Mouse (Mus musculus): ENCODE measurements at regions not wholly inside any gene's neighbourhood (a gene's known extent, or its start where the extent isn't known, plus 50 kb on each side); places are given as distances from the start of the nearest gene placed in this dataset.

DNA sequence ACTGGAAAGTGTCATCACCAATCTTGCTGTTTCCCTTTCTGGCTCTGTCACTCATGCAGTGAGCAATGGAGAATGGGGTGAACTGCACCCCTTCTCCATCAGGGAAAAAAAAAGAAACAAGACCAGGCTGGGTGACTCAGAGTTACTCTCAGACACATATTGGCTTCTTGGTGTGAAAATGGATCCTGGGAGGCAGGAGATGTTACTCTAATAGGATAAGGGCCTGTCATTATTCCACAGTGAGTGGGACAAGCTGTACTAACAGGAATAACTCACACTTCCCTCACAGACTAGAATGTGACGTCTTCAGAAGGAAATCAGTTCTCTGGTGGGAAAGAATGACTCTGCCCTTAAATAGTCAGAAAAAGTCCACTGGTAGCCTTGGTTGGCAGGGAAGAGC is 181.4 kb upstream of the Nlrp1b start:
- no peak overlapping the region for H3K27ac ChIP-seq (replicated peaks)
- H3K4me3 ChIP-seq (replicated peaks), result no peak overlapping the region
- H3K4me1 ChIP-seq, result no peaks in the 10 kb centered on the region
- 80% methylated on average over 1 of the region's 1 CpGs for whole genome bisulfite sequencing
- H3K9me3 ChIP-seq (replicated peaks), result no peaks in the 10 kb centered on the region
- no peaks in the 10 kb centered on the region for H3K36me3 ChIP-seq
- H3K9ac ChIP-seq, result no peak overlapping the region
- ATAC-seq (ENCODE audit: insufficient number of reproducible peaks, low FRiP score, low TSS enrichment, low read depth), result no peak
- H3K27me3 ChIP-seq, result no peaks in the 10 kb centered on the region
- H3K4me2 ChIP-seq (replicated peaks), result no peak overlapping the region

DNA sequence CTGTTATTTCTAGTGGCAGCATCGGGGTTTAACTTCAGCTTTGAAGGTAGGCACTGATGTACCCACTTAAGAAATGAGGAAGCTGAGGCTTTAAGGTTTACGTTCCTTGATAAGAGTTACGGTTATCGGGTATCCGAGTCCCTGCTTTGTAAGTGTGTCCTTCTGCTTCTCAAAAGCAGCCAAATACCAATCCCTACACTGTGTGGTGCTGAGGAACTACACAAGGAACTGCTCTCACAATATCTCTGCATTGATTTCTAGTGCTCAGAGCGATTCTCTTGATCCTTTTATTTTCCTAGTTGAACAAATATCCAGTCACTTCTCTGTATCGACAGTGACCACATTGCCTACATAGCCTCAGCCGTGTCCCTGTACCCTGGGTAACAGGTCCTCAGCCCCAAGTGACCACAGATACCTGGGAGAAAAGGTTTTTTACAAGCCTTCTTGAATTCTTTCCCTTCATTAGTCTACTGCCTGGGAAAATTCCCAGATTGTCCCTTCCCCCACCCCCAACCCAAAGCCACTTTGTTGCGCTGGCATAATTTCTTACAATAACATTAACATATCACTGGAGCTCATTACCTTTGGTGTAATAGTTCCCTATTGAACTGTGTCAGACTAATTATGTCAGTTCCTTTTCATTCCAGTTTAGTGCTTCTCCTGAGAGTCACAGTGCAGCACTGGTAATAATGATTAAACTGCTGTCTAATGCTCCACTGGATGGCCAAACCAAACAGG is 184.0 kb upstream of the Nlrp1b start:
- Histone ChIP-seq H3K27me3 (no peaks in the 10 kb centered on the region), H3K4me2 (replicated peaks) (no peak overlapping the region), H3K4me3 (replicated peaks) (no peak overlapping the region), H3K36me3 (no peaks in the 10 kb centered on the region), H3K9ac (no peak overlapping the region), H3K9me3 (replicated peaks) (no peaks in the 10 kb centered on the region), H3K27ac (replicated peaks) (no peak overlapping the region), H3K4me1 (no peaks in the 10 kb centered on the region)
- 85% methylated on average over 9 of the region's 9 CpGs for WGBS
- no peak for ATAC-seq (ENCODE audit: insufficient number of reproducible peaks, low FRiP score, low TSS enrichment, low read depth)

DNA sequence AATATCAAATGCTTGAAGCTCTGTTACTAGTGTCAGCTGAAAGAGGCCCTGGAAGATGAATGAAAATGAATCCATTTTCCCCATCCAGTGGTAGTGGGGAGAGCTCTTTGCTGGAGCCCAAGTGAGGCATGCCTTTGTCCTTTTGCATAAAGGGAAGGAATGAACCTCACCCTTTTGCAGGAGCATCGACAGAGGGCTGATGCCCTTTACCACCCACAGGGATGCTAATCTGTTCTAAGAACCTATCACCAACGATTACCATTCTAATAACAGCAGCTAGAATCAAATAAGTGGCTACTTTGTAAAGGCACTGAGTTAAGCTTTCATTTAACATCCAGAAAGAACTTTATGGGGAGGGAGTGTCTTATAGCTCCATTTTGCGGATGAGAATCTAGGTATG is 184.9 kb upstream of the Nlrp1b start:
- Histone ChIP-seq H3K4me2 (replicated peaks) (no peak overlapping the region), H3K27me3 (no peaks in the 10 kb centered on the region), H3K36me3 (no peaks in the 10 kb centered on the region), H3K4me1 (no peaks in the 10 kb centered on the region), H3K9me3 (replicated peaks) (no peaks in the 10 kb centered on the region), H3K4me3 (replicated peaks) (no peak overlapping the region), H3K9ac (no peak overlapping the region), H3K27ac (replicated peaks) (no peak overlapping the region)
- no peak for ATAC-seq (ENCODE audit: insufficient number of reproducible peaks, low FRiP score, low TSS enrichment, low read depth)
- 50% methylated on average over 3 of the region's 3 CpGs for WGBS

DNA sequence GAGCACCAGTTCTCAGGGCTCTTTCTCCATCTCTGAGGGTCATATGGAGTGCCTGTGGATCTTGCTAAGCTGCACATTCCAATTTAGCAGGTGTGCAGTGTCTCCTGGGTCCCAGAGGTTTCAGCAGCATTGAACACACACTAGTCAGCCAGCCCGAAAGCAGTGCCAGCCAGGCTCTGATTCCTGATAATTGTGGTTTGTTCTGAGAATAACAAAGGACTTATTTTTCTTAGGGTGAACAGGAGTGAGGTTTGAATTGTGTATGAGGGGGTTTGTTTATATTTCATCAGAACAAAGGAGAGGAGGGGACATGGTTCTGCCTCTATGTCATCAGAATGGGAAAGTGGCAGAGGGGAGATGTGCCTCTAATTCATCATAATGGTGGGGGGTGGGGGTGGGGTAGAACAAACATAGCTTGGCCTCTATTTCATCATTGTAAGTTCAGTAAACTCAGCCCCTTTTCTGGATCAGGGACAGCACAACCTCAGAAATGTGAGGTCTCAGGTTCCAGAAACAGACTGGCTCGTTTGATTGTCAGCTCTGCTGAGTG is 191.8 kb upstream of the Nlrp1b start:
- ATAC-seq (ENCODE audit: insufficient number of reproducible peaks, low FRiP score, low TSS enrichment, low read depth), result no peak

DNA sequence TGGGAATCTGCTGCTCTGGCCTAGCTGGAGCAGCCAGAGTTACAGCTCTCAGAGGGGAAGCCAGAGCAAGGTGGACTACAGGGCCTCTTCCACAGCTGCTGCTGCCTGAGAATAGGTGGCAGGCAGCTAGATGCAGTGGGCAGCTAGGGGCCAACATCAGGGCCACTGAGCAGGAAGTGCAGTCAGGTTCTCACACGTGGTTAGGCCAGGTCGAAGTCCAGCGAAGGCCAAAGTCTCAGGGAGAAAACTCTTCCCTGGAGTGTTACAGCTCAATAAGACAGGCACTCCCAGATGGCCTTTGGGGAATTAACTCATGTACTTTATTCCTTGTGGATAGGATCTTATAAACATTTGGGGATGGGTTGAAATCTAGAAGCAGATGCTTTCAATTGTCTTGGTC is 192.7 kb upstream of the Nlrp1b start:
- 81% methylated on average over 3 of the region's 3 CpGs for WGBS
- Histone ChIP-seq H3K27ac (replicated peaks) (no peak overlapping the region), H3K4me1 (no peaks in the 10 kb centered on the region), H3K9me3 (replicated peaks) (no peaks in the 10 kb centered on the region), H3K9ac (no peak overlapping the region), H3K27me3 (no peaks in the 10 kb centered on the region), H3K36me3 (no peaks in the 10 kb centered on the region), H3K4me3 (replicated peaks) (no peak overlapping the region), H3K4me2 (replicated peaks) (no peak overlapping the region)
- no peak for ATAC-seq (ENCODE audit: insufficient number of reproducible peaks, low FRiP score, low TSS enrichment, low read depth)

More for the DNA sequence above, 191.8 kb upstream of the Nlrp1b start:
- Histone ChIP-seq H3K4me1 (no peaks in the 10 kb centered on the region), H3K4me2 (replicated peaks) (no peak overlapping the region), H3K9ac (no peak overlapping the region), H3K4me3 (replicated peaks) (no peak overlapping the region), H3K9me3 (replicated peaks) (no peaks in the 10 kb centered on the region), H3K27me3 (no peaks in the 10 kb centered on the region), H3K36me3 (no peaks in the 10 kb centered on the region), H3K27ac (replicated peaks) (no peak overlapping the region)
- WGBS, result 38% methylated on average over 2 of the region's 2 CpGs

DNA sequence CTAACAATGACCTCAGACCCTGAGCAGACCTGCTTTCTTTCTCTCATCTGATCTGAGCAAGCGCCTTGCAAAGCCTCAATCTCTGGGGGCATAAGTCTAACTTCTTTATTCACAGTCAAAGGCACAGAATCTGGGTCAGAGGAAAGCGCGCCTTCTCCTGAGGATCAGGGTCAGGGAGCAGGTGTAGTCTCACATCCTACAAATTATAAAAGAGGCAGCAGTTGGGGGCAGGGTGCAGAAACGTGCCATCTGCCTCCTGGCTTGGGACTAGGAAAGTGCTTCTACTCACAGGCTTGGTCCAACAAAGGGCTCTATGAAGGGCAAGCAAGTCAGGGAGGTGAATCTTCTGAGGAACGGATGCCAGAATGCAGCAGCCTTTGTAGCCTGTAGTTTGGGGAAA is 194.3 kb upstream of the Nlrp1b start:
- no peak overlapping the region for H3K27ac ChIP-seq (replicated peaks)
- no peaks in the 10 kb centered on the region for H3K36me3 ChIP-seq
- no peaks in the 10 kb centered on the region for H3K9me3 ChIP-seq (replicated peaks)
- no peak for ATAC-seq (ENCODE audit: insufficient number of reproducible peaks, low FRiP score, low TSS enrichment, low read depth)
- 86% methylated on average over 5 of the region's 5 CpGs for whole genome bisulfite sequencing
- H3K4me3 ChIP-seq (replicated peaks), result no peak overlapping the region
- H3K27me3 ChIP-seq, result no peaks in the 10 kb centered on the region
- no peak overlapping the region for H3K4me2 ChIP-seq (replicated peaks)
- no peak overlapping the region for H3K9ac ChIP-seq
- H3K4me1 ChIP-seq, result no peaks in the 10 kb centered on the region

DNA sequence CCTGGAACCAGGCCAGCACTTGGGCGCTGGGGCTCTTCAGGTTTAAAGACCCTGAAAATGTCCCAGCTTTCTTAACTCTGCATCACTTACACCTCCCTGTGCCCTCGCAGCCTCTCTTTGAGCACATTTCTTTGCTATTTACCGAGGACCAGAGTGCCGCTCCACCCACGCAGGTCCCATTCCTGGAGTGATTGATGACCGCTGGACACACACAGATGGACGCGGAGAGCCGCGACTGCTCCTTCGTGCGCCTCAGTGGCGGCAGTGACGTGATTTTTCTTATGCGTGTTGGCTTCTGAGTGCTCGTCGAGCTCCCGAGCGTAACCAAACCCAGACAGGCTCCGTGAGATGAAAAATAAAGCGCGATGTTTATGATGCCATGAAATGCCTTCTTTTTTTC is 199.2 kb upstream of the Nlrp1b start:
- H3K4me2 ChIP-seq (replicated peaks), result no peak overlapping the region
- no peaks in the 10 kb centered on the region for H3K9me3 ChIP-seq (replicated peaks)
- WGBS, result 90% methylated on average over 22 of the region's 22 CpGs
- no peak overlapping the region for H3K27ac ChIP-seq (replicated peaks)
- no peaks in the 10 kb centered on the region for H3K4me1 ChIP-seq
- no peak overlapping the region for H3K4me3 ChIP-seq (replicated peaks)
- H3K9ac ChIP-seq, result no peak overlapping the region
- H3K27me3 ChIP-seq, result no peaks in the 10 kb centered on the region
- H3K36me3 ChIP-seq, result no peaks in the 10 kb centered on the region
- ATAC-seq (ENCODE audit: insufficient number of reproducible peaks, low FRiP score, low TSS enrichment, low read depth), result no peak

DNA sequence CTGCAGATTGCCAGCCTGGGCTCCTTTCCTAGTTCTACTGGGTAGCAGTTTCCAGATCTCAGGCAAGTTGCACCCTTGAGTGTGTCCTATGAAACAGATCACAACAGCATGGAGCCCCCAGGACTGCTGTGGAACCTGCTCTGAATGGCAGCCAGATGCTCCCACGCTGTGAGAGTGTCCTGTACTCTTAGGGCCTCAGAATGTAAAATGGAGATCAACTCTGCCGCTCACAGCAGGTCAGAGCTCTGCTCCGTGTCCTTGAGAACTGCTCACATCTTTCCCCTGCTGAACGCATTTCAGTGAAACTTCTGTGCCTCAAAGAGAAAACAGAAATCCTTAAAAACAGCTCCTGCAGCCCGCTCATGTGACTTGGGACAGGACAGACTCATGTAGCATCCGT is 203.7 kb upstream of the Nlrp1b start:
- Histone ChIP-seq H3K9me3 (replicated peaks) (no peaks in the 10 kb centered on the region), H3K27me3 (no peaks in the 10 kb centered on the region), H3K9ac (no peak overlapping the region), H3K4me1 (no peaks in the 10 kb centered on the region), H3K4me3 (replicated peaks) (no peak overlapping the region), H3K36me3 (no peaks in the 10 kb centered on the region), H3K27ac (replicated peaks) (no peak overlapping the region), H3K4me2 (replicated peaks) (no peak overlapping the region)
- 63% methylated on average over 6 of the region's 6 CpGs for WGBS
- ATAC-seq (ENCODE audit: insufficient number of reproducible peaks, low FRiP score, low TSS enrichment, low read depth), result no peak

DNA sequence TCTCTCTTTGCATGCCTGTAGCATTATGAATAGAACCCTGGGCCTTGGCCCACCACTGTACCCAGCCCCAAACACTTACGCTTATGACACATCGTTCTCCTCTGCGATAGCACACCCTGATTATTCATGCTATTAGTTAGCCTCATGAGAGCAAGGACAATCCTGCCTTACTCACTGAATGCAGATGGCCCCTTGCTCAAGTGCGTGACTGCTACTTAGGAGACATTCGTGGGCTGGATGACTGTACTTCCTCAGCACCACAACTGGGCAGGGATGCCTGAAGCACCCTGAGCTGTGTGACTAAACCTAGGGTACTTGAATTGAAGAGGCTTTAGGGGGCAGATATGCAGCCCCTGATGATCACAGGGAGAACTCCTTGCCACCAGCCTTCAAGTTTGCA is 204.4 kb upstream of the Nlrp1b start:
- H3K27ac ChIP-seq (replicated peaks), result no peak overlapping the region
- no peaks in the 10 kb centered on the region for H3K36me3 ChIP-seq
- H3K4me3 ChIP-seq (replicated peaks), result no peak overlapping the region
- WGBS, result 78% methylated on average over 5 of the region's 5 CpGs
- no peaks in the 10 kb centered on the region for H3K9me3 ChIP-seq (replicated peaks)
- H3K4me2 ChIP-seq (replicated peaks), result no peak overlapping the region
- no peak for ATAC-seq (ENCODE audit: insufficient number of reproducible peaks, low FRiP score, low TSS enrichment, low read depth)
- peaks cover 6% of the 10 kb centered on the region; the same call in 1 of the 2 replicates for H3K4me1 ChIP-seq
- no peak overlapping the region for H3K9ac ChIP-seq
- no peaks in the 10 kb centered on the region for H3K27me3 ChIP-seq

DNA sequence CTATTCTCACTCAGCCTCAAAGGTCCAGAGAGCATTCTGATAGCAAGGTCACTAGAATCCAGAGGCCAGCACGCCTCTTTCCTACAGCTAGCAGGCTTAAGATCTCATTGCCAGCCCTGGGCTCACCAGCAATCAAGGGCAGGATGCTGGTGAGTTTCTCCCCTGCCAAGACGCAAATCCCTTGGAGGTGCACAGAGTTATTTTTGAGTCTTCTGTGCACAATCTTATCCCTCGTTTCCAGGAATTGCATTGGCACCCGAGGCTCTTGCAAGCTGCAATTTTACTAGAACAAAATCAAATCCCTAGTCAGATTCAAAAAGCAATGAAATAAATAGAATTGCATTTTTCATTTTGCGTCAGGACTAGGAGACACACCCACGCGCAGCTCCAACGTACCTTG is 205.2 kb upstream of the Nlrp1b start:
- Histone ChIP-seq H3K4me2 (replicated peaks) (no peak overlapping the region), H3K9me3 (replicated peaks) (no peaks in the 10 kb centered on the region), H3K27me3 (no peaks in the 10 kb centered on the region), H3K4me3 (replicated peaks) (no peak overlapping the region), H3K27ac (replicated peaks) (no peak overlapping the region), H3K36me3 (no peaks in the 10 kb centered on the region), H3K4me1 (peaks cover 14% of the 10 kb centered on the region), H3K9ac (no peak overlapping the region)
- ATAC-seq (ENCODE audit: insufficient number of reproducible peaks, low FRiP score, low TSS enrichment, low read depth), result no peak
- WGBS, result 50% methylated on average over 8 of the region's 8 CpGs

DNA sequence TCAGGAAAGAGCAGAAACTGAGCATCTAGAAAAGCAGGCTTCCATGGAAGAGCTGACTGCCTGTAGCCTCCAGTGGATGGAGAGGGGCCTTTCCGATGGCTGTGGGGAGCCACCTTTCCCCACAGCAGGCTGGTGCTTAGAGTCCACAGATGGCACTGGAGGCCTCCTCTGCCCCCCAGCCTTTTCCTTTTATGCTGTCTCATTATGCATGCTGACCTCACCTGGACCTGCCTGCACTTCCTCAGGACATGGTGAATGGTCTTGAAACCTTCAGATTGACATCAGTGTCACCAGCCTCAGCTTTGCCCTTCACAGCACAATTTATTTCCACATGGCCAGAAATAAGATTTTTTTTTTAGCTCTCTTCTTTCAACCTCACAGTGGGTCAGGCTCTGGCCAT is 205.8 kb upstream of the Nlrp1b start:
- no peak overlapping the region for H3K27ac ChIP-seq (replicated peaks)
- ATAC-seq (ENCODE audit: insufficient number of reproducible peaks, low FRiP score, low TSS enrichment, low read depth), result no peak
- H3K36me3 ChIP-seq, result no peaks in the 10 kb centered on the region
- 83% methylated on average over 1 of the region's 1 CpGs for WGBS
- H3K4me1 ChIP-seq, result peaks cover 15% of the 10 kb centered on the region
- no peaks in the 10 kb centered on the region for H3K27me3 ChIP-seq
- H3K9ac ChIP-seq, result no peak overlapping the region
- H3K9me3 ChIP-seq (replicated peaks), result no peaks in the 10 kb centered on the region
- no peak overlapping the region for H3K4me2 ChIP-seq (replicated peaks)
- no peak overlapping the region for H3K4me3 ChIP-seq (replicated peaks)

DNA sequence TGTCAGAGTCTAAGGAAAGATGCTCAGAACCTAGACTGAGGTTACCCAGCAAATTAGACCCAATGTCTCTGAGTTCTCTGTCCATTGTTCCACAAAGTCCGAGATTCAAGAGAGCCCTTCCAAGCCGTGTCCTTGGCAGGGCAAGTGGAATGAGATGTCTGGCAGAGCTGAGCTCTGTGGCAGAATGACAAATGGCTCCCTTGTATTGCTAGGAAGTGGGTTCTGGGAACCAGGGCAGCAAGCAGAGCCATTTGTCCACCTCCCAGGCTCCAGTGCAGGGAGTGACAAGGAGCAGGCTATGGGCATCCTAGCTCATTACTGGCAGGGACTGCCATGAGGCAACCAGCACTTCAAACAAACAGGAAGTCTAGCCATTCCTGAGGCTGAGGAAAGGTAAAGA is 206.3 kb upstream of the Nlrp1b start:
- Histone ChIP-seq H3K36me3 (no peaks in the 10 kb centered on the region), H3K4me1 (peaks cover 15% of the 10 kb centered on the region), H3K4me2 (replicated peaks) (no peak overlapping the region), H3K9ac (no peak overlapping the region), H3K4me3 (replicated peaks) (no peak overlapping the region), H3K9me3 (replicated peaks) (no peaks in the 10 kb centered on the region), H3K27me3 (no peaks in the 10 kb centered on the region), H3K27ac (replicated peaks) (no peak overlapping the region)
- no peak for ATAC-seq (ENCODE audit: insufficient number of reproducible peaks, low FRiP score, low TSS enrichment, low read depth)
- 73% methylated on average over 2 of the region's 2 CpGs for WGBS

All from embryonic facial prominence, embryonic 15.5 days (tissue).